Mouse (Mus musculus) granulocyte monocyte progenitor cell, adult 5-6 weeks (primary cell): ENCODE data around the gene Olfr1415. TPM values are rescaled to one million over a fixed set of nuclear protein-coding genes. Genes with fewer than 3 reads are reported as not detected.

ENCODE experiments used
- total RNA-seq, 2 experiments: library from RNA; stranded (forward) in 1 of 2; stranded (reverse) in 1 of 2; fragments of 200-712, 200-1000 nt in 1 of 2; fragments of >200 nt in 1 of 2; fragmentation: Nextera tagmentation in 1 of 2; gene quantifications; 2 replicates each; pipeline ENCODE4 v1.2.3; 2014 to 2017

The Olfr1415 gene
- total RNA-seq, 2 experiments from 2014 or later, result not detected

Other genes starting within 250 kb of the Olfr1415 start
- gene Ndufa10, start 22.2 kb downstream of the Olfr1415 start, total RNA-seq (2014; fragmentation: Nextera tagmentation), result 134 and 155 TPM in 2 replicates
- gene Ndufa10, start 22.2 kb downstream of the Olfr1415 start, total RNA-seq (2017), result 103 and 107 TPM in 2 replicates
- gene Olfr1416, start 11.0 kb downstream of the Olfr1415 start, total RNA-seq (2014; fragmentation: Nextera tagmentation), result not detected in 2 replicates
- gene Olfr1416, start 11.0 kb downstream of the Olfr1415 start, total RNA-seq (2017), result not detected in 2 replicates
- not detected in 2 replicates for gene Olfr1414, start 22.6 kb upstream of the Olfr1415 start, total RNA-seq (2014; fragmentation: Nextera tagmentation)
- not detected in 2 replicates for gene Olfr1414, start 22.6 kb upstream of the Olfr1415 start, total RNA-seq (2017)
- not detected in 2 replicates for gene Olfr1413, start 75.2 kb upstream of the Olfr1415 start, total RNA-seq (2014; fragmentation: Nextera tagmentation)
- not detected in 2 replicates for gene Olfr1413, start 75.2 kb upstream of the Olfr1415 start, total RNA-seq (2017)
- not detected in 2 replicates for gene Olfr1412, start 89.7 kb upstream of the Olfr1415 start, total RNA-seq (2014; fragmentation: Nextera tagmentation)
- not detected in 2 replicates for gene Olfr1412, start 89.7 kb upstream of the Olfr1415 start, total RNA-seq (2017)
- not detected in 2 replicates for gene Olfr1411, start 98.3 kb upstream of the Olfr1415 start, total RNA-seq (2014; fragmentation: Nextera tagmentation)
- gene Olfr1411, start 98.3 kb upstream of the Olfr1415 start, total RNA-seq (2017), result not detected in 2 replicates
- not detected in 2 replicates for gene Olfr1410, start 109.7 kb upstream of the Olfr1415 start, total RNA-seq (2014; fragmentation: Nextera tagmentation)
- not detected in 2 replicates for gene Olfr1410, start 109.7 kb upstream of the Olfr1415 start, total RNA-seq (2017)
- not detected in 2 replicates for gene Olfr12, start 121.7 kb upstream of the Olfr1415 start, total RNA-seq (2014; fragmentation: Nextera tagmentation)
- not detected in 2 replicates for gene Olfr12, start 121.7 kb upstream of the Olfr1415 start, total RNA-seq (2017)
- 215 and 239 TPM in 2 replicates for gene Cops9, start 145.9 kb upstream of the Olfr1415 start, total RNA-seq (2014; fragmentation: Nextera tagmentation)
- 141 and 144 TPM in 2 replicates for gene Cops9, start 145.9 kb upstream of the Olfr1415 start, total RNA-seq (2017)
- gene Otos, start 152.7 kb upstream of the Olfr1415 start, total RNA-seq (2014; fragmentation: Nextera tagmentation), result 5.3 and 7.2 TPM in 2 replicates
- 2.5 TPM in 1 of 2 replicates, not detected in the other for gene Otos, start 152.7 kb upstream of the Olfr1415 start, total RNA-seq (2017)